Mouse (Mus musculus) CD4-positive helper T cell, adult 2 months (primary cell): ENCODE data around the gene Rpl18a.
"Not testable (repeated sequence)": the region's sequence is repeated elsewhere in the genome, so short reads cannot be mapped to it uniquely, and the experiment has no call there.

Source experiments
- DNase-seq: peaks from one replicate; pipeline ENCODE4 v3.0.0-alpha.2; 2012; ENCODE audit warnings: low read depth, missing footprints, low spot score

The Rpl18a gene

DNA sequence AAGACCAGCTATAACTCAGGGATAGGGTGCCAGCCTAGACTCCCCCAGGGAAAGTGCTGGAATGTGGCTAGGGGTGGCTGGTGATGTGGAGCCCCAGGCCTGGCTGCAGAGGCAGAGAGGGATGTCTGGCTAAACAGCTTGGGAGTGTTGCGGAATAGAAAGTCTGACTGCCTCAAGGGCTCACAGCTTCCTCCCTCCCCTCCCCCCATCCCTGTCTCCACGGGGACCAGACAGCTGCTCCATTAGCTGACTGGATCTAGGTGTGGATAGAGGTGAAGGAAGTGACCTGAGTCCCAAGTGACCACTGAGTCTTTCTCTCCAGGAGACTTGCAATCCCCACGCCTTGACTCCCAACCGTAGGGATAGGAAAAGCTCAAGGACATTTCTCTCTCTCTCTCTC is 5.9 kb upstream of the Rpl18a start:
- no peak for DNase-seq

DNA sequence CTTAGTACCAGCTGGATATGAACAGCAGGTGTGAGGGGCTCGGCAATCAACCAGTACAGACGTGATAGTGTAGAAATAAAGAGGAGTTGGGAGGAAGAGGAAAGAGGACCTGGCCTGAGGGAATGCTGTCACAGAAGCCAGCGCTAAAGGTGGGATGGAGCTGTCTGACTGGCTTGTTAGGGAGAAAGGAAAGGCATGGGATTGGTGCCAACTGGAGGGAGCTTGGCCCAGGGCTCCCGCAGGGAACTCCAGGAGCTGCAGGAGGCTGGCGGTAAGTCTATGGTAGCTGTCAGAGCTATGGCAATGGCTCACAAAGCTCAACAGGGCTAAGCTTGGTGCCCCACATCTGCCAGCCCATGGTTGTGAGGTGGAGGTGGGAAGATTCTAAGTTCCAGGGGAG is 5.0 kb upstream of the Rpl18a start:
- DNase-seq: no peak

DNA sequence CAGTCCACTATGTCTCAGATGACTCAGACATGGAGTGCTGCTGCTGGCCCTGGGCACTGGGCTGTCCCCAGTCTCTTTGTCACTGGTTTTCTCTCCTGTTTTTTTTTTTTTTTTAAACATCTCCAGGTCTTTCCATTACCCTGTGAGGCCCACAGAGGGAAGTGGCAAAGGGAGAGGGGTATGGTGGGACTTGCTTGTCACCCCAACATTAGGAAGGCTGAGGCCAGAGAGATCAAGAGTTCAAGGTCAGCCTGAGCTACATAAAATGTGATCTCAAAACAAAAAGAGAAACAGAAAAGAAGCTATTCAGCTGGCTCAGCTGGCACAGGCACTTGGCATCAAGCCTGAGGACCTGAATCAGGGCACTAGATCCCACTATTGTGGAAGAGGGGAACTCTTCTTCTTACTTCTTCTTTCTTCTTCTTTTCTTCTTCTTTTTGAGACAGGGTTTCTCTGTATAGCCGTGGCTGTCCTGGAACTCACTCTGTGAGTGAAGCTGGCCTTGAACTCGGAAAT is 3.7 kb upstream of the Rpl18a start:
- no peak for DNase-seq

DNA sequence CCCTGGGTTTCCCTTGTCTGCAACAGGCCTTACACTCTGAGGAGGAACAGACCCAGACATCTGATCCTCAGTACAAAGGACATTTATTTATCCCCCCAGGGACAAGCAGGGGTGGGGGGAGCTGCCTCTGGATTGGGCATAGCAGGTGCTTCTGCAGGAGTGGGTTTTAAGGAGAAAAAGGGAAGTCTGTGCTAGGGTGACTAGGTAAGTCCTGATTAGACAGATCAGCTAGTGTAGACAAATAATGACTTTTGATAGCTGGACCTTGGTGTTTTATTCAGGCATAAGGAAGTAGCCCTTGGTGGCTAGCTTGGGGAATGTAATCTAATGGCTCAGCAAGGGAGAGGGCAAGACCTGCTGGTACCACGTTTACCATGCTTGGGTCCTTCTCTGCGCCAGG is 2.0 kb upstream of the Rpl18a start:
- DNase-seq: peak; percentile 3

DNA sequence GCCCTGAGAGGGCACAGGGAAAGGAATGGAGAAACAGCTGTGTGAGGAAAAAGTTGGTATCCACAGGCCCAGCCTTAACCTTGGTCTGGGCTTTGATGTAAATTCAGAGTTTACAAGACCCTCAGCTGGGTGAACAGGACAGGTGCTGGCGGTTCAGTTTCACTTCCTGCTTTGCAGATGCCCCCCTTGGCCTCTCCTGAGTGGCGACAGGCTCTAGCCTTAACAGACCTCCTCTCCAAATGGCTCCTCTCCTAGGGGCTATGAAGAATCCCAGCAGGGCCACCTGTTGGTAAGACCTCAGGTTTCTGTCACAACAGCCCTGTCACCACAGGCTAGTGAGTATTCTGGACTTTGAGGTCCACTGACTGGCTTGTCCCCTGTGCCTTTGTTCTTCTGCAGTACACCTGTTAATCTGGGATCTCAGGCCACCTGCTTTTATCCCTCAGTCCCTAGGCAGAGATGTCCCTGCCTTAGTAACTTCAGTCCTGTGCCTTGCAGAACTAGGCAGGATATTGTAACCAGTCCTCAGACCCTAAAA is 1.5 kb upstream of the Rpl18a start:
- DNase-seq: no peak

DNA sequence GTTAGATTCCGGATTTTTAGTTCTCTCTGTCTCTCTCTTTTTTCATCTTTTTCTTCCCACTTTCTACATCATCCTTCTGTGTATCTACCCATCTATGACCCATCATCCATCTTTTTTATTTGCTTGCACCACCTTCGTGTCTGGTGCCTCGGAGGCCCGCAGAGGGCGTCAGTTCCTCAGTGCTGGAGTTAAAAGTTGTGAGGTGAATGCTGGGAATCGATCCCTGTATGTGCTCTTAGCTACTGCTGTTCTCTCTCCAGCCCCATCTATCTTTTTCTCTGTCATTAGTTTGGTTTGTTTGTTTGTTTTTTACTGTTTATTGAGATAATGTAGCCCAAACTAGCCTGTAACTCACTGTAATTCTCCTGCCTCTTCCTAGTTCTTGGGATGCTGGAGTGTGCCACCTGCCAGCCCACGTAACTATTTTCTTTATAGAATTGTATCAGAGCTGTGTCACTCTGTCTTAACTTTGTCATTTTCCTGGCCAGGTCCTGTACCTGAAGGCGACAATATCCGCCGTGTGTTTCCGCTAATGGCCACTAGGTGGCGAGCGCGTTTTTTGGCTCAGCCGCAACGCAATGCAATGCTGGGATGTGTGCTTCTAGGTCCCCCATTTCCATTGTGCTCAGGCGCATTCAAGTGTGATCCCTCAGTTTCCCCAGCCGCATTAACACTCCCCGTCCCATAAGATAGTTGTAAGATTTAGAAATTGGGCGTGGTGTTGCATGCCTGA is 635 bp upstream of the Rpl18a start:
- DNase-seq: peak; percentile 87

DNA sequence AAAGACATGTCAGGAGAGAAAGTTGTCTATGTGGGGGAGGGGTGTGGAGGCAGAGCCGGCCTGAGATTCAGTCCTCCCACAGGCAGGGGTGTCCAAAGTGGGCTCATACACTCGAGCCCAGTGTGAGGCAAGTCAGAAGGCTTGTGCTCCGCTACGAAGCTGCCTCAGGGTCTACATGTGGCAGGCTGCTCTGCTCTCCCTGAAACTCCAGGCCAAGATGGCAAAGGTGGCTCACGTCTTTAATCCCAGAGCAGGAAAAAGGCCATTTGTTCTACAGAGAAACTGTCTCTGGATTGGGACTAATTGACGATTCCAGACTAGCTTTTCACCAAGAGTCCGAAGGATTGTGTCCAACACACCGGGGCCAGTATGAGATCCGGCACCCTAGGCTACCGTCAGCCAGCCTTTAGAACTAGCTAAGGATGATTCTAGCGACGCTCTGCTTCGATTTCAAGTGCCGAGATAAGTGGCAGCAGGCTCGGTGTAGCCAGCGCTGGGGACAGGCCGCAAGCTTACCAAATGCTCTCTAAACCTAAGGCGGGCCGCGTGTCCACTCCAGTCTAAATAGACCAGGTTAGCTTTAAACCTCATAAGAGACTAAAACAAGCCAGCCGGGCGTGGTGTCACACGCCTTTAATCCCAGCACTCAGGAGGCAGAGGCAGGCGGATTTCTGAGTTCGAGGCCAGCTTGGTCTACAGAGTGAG is 744 bp downstream of the Rpl18a start:
- no peak for DNase-seq

- DNase-seq: not testable (repeated sequence)
Observed at GRCm38 (mm10) chr8:70895571-70896259, 1.5 kb downstream of the Rpl18a start.

- DNase-seq: no peak
Observed at GRCm38 (mm10) chr8:70894771-70895545, 2.3 kb downstream of the Rpl18a start.

- no peak for DNase-seq
Observed at GRCm38 (mm10) chr8:70894385-70894720, 2.9 kb downstream of the Rpl18a start.

- peak; percentile 81 for DNase-seq
Observed at GRCm38 (mm10) chr8:70893656-70894384, 3.4 kb downstream of the Rpl18a start.

DNA sequence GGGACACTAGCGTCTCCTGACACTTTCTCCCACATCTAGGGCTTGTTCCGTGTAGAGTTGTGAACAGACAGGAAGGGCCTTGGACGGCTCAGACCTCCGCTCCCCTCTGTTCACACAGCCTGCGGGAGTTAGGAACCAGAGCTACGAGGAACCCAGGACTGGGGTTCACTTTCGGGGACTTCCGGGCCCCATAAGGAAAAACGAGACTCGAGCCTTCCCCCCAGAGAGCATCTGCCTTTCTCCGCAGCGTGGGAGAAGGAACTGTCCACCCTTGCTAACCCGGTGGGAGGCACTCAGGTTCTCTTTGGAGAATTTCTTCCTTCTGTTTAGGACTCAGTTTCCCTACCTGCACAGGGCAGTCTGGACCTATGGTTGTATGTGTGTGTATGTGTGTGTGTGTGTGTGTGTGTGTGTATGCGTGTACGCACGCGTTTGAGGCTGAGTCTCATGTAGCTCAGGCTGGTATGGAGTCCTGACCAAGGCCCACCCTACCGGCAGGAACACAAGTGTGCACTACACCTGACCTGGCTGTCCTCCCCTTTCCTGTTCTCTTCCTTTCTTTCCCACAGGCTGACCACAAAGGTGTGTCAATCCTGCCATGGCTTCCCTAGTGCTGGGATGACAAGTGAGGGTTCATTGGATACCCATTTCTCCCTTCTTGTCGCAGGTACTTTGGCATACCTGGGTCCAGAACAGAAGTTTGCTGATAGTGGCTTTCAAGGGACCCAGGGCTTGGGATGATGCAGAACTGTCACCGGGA is 4.1 kb downstream of the Rpl18a start:
- no peak for DNase-seq

GRCm38 (mm10) chr8:70892022-70892895 is 5.0 kb downstream of the Rpl18a start, which contains the start of gene Slc5a5:
Slc5a5 (minus strand) TSS chr8:70892757.
- peak; percentile 37 for DNase-seq

GRCm38 (mm10) chr8:70891356-70891755 is 5.9 kb downstream of the Rpl18a start:
- DNase-seq: peak; percentile 72

GRCm38 (mm10) chr8:70890656-70891055 is 6.6 kb downstream of the Rpl18a start:
- DNase-seq: no peak

GRCm38 (mm10) chr8:70887669-70888068 is 9.5 kb downstream of the Rpl18a start:
- DNase-seq: peak; percentile 56

- DNase-seq: peak; percentile 52
Observed at GRCm38 (mm10) chr8:70885612-70886011, 11.6 kb downstream of the Rpl18a start.

GRCm38 (mm10) chr8:70884683-70885082 is 12.5 kb downstream of the Rpl18a start:
- no peak for DNase-seq

GRCm38 (mm10) chr8:70884186-70884585 is 13.0 kb downstream of the Rpl18a start:
- DNase-seq: no peak
